Mouse (Mus musculus): Measurements from ENCODE around the gene Ddx3x. TPM values are rescaled to one million over a fixed set of nuclear protein-coding genes. Genes with fewer than 3 reads are reported as not detected.
"Not testable (repeated sequence)": the region's sequence is repeated elsewhere in the genome, so short reads cannot be mapped to it uniquely, and the experiment has no call there.

Ddx3x gene
- polyA plus RNA-seq, 1 experiment from 2014 or later, result 178 TPM

- Histone ChIP-seq H3K9me3 (replicated peaks) (no peaks in the 10 kb centered on the region), H3K27ac (no peak overlapping the region), H3K4me3 (no peak overlapping the region), H3K4me1 (no peaks in the 10 kb centered on the region), H3K27me3 (ENCODE audit: low read depth, poor library complexity, severe bottlenecking) (0 out of 2 replicates have a peak, but pooled peaks cover 5% of the 10 kb centered on the region), H3K36me3 (peaks cover 28% of the 10 kb centered on the region)
- no peak for DNase-seq (ENCODE audit: low spot score)
These were observed 14.4 kb downstream of the Ddx3x start for GRCm38 (mm10) chrX:13295229-13295571.

GRCm38 (mm10) chrX:13296241-13296640 is 15.5 kb downstream of the Ddx3x start:
- not testable (repeated sequence) for H3K4me3 ChIP-seq; H3K4me1 ChIP-seq; H3K27me3 ChIP-seq (ENCODE audit: low read depth, poor library complexity, severe bottlenecking); H3K9me3 ChIP-seq (replicated peaks); DNase-seq (ENCODE audit: low spot score); H3K27ac ChIP-seq
- WGBS, result 29% methylated on average over 4 of the region's 4 CpGs
- H3K36me3 ChIP-seq, result peaks cover 18% of the 10 kb centered on the region

- Histone ChIP-seq H3K27ac (no peak overlapping the region), H3K4me1 (no peaks in the 10 kb centered on the region), H3K36me3 (no peaks in the 10 kb centered on the region), H3K27me3 (ENCODE audit: low read depth, poor library complexity, severe bottlenecking) (peaks cover 12% of the 10 kb centered on the region), H3K9me3 (replicated peaks) (no peaks in the 10 kb centered on the region), H3K4me3 (no peak overlapping the region)
- 82% methylated on average over 3 of the region's 3 CpGs for WGBS
- DNase-seq (ENCODE audit: low spot score), result no peak
These were observed 25.4 kb downstream of the Ddx3x start for GRCm38 (mm10) chrX:13306190-13306589.

GRCm38 (mm10) chrX:13311396-13311795 is 30.6 kb downstream of the Ddx3x start:
- H3K4me3 ChIP-seq, result no peak overlapping the region
- H3K27ac ChIP-seq, result no peak overlapping the region
- no peak for DNase-seq (ENCODE audit: low spot score)
- H3K27me3 ChIP-seq (ENCODE audit: low read depth, poor library complexity, severe bottlenecking), result peaks cover 23% of the 10 kb centered on the region
- H3K36me3 ChIP-seq, result no peaks in the 10 kb centered on the region
- H3K4me1 ChIP-seq, result no peaks in the 10 kb centered on the region
- 80% methylated on average over 4 of the region's 4 CpGs for WGBS
- H3K9me3 ChIP-seq (replicated peaks), result no peaks in the 10 kb centered on the region

- H3K4me1 ChIP-seq, result no peaks in the 10 kb centered on the region
- WGBS, result 85% methylated on average over 7 of the region's 7 CpGs
- H3K27me3 ChIP-seq (ENCODE audit: low read depth, poor library complexity, severe bottlenecking), result peaks cover 64% of the 10 kb centered on the region
- DNase-seq (ENCODE audit: low spot score), result no peak
- no peaks in the 10 kb centered on the region for H3K36me3 ChIP-seq
- H3K4me3 ChIP-seq, result no peak overlapping the region
- no peak overlapping the region for H3K27ac ChIP-seq
- no peaks in the 10 kb centered on the region for H3K9me3 ChIP-seq (replicated peaks)
These were observed 48.8 kb downstream of the Ddx3x start for GRCm38 (mm10) chrX:13329611-13330010.

Other genes starting within 250 kb of the Ddx3x start
- gene Usp9x, start 209.5 kb upstream of the Ddx3x start, polyA plus RNA-seq (2016; fragmentation: Nextera tagmentation; extraction: Ambion mirVana), result 33.3 and 35.2 TPM in 2 replicates
- gene Nyx, start 185.1 kb downstream of the Ddx3x start, polyA plus RNA-seq (2016; fragmentation: Nextera tagmentation; extraction: Ambion mirVana), result 0.04 and 0.08 TPM in 2 replicates